Mouse (Mus musculus): ENCODE data around the gene Degs1. TPM values are rescaled to one million over a fixed set of nuclear protein-coding genes. Genes with fewer than 3 reads are reported as not detected.

Gene Degs1
- polyA plus RNA-seq, 1 experiment = 34.6 TPM

DNA sequence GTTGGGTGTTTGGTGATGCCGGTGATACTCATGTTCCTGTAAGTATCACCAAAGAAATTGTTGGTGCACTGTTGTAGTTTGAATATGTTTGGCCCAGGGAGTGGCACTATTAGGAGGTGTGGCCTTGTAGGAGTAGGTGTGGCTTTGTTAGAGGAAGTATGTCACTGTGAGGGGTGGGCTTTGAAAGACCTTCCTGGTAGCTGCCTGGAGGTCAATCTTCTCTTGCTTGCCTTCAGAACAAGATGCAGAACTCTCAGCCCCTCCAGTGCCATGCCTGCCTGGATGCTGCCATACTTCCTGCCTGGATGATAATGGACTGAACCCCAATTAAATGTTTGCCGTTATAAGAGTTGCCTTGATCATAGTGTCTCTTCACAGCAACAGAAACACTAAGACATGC, 2.2 kb upstream of the Degs1 start:
- no peak overlapping the region for H3K4me3 ChIP-seq (ENCODE audit: extremely low read depth, insufficient read depth, insufficient read length)
- no peak overlapping the region for H3K27ac ChIP-seq (ENCODE audit: insufficient read depth, low read length)
- DNase-seq (ENCODE audit: low read depth in 1 of 2, low spot score in 2 of 2) = no peak
- no peak for TF ChIP-seq POLR2A (IDR thresholded peaks at IDR 0.05; ENCODE audit: low read depth, low read length)
- TF ChIP-seq CTCF (IDR thresholded peaks at IDR 0.05; ENCODE audit: extremely low read depth, insufficient read depth, insufficient read length, insufficient replicate concordance) = no peak
- no peaks in the 10 kb centered on the region for H3K27me3 ChIP-seq (ENCODE audit: control insufficient read depth, insufficient read depth, low read length)
- WGBS = 95% methylated on average over 2 of the region's 2 CpGs
- peaks cover 10% of the 10 kb centered on the region; the same call in 1 of the 2 replicates for H3K4me1 ChIP-seq (ENCODE audit: control insufficient read depth, insufficient read depth, insufficient read length)
- no peaks in the 10 kb centered on the region for H3K36me3 ChIP-seq (ENCODE audit: control insufficient read depth, insufficient read depth, low read length)

DNA sequence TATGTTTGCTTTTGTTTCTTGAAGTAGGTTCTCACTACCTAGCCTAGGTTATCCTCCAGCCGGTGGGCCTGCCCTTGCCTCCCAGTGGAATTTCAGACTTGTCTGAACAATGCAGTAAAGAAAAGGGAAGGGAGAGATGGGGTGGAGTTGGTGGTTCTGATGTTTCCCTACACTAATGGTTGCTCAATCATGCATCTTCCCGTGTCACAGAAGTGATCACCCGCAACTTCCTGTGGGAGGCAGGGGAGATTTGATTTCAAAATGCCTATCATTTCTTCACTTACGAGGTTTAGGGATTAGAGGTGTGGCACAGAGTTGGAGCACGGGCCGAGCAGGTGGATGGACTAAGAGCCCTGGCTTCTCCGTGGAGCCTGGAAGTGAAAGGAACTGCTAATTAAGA, 627 bp upstream of the Degs1 start:
- H3K27me3 ChIP-seq (ENCODE audit: control insufficient read depth, insufficient read depth, low read length) = no peaks in the 10 kb centered on the region
- H3K36me3 ChIP-seq (ENCODE audit: control insufficient read depth, insufficient read depth, low read length) = peaks cover 9% of the 10 kb centered on the region
- TF ChIP-seq POLR2A (IDR thresholded peaks at IDR 0.05; ENCODE audit: low read depth, low read length) (no peak), CTCF (IDR thresholded peaks at IDR 0.05; ENCODE audit: extremely low read depth, insufficient read depth, insufficient read length, insufficient replicate concordance) (no peak)
- H3K4me1 ChIP-seq (ENCODE audit: control insufficient read depth, insufficient read depth, insufficient read length) = peaks cover 10% of the 10 kb centered on the region; the same call in 1 of the 2 replicates
- no peak for DNase-seq (ENCODE audit: low read depth in 1 of 2, low spot score in 2 of 2)
- no peak overlapping the region for H3K27ac ChIP-seq (ENCODE audit: insufficient read depth, low read length)
- WGBS = 31% methylated on average over 7 of the region's 7 CpGs
- peak overlapping the region; percentile 23; the same call in 1 of the 2 replicates for H3K4me3 ChIP-seq (ENCODE audit: extremely low read depth, insufficient read depth, insufficient read length)

DNA sequence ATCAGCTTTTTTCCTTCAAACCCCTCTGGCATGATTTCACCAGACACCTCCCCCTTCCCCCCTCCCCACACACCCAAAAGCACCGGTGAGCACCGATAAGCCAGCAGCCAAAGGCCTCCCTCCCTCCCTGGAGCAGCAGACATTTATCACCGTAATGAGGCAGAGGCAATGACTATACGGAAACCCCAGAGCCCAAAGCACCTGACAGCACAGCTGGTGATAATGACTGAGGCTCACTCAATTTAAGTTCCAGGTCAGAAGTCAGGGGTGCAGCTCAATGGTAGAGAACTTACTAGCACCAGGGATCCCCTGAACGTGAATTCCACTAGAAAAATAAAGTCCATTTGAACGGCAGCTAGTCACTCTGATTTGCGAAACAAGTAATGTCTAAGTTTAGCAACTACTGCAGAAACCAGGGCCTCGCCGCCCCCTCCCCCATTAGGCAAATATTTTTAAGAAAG, 1.3 kb downstream of the Degs1 start:
- TF ChIP-seq CTCF (IDR thresholded peaks at IDR 0.05; ENCODE audit: extremely low read depth, insufficient read depth, insufficient read length, insufficient replicate concordance) (no peak), POLR2A (IDR thresholded peaks at IDR 0.05; ENCODE audit: low read depth, low read length) (no peak)
- peaks cover 10% of the 10 kb centered on the region; the same call in 1 of the 2 replicates for H3K4me1 ChIP-seq (ENCODE audit: control insufficient read depth, insufficient read depth, insufficient read length)
- 22% methylated on average over 9 of the region's 9 CpGs for WGBS
- peaks cover 23% of the 10 kb centered on the region for H3K36me3 ChIP-seq (ENCODE audit: control insufficient read depth, insufficient read depth, low read length)
- no peaks in the 10 kb centered on the region for H3K27me3 ChIP-seq (ENCODE audit: control insufficient read depth, insufficient read depth, low read length)
- H3K4me3 ChIP-seq (ENCODE audit: extremely low read depth, insufficient read depth, insufficient read length) = peak overlapping the region; percentile 19
- H3K27ac ChIP-seq (ENCODE audit: insufficient read depth, low read length) = no peak overlapping the region
- no peak for DNase-seq (ENCODE audit: low read depth in 1 of 2, low spot score in 2 of 2)

DNA sequence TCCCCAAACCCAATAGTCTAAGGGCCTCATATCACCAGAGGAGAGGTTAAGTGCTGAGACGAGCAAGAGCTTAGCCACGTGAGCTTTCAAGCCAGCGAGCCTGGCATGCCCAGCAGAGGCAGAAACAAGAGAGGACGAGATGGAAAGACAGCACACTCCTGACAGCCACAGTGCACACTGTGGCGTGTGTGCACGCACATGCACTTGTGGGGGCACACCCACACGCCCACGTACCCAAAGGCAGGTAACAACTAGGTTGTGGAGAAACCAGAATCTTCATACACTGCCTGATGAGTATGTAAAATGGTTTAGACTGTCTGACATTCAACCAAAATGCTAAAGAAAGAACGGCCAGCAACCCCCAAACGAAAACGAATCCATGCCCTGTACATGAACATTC, 2.0 kb downstream of the Degs1 start:
- H3K36me3 ChIP-seq (ENCODE audit: control insufficient read depth, insufficient read depth, low read length) = peaks cover 28% of the 10 kb centered on the region
- H3K27ac ChIP-seq (ENCODE audit: insufficient read depth, low read length) = no peak overlapping the region
- H3K4me1 ChIP-seq (ENCODE audit: control insufficient read depth, insufficient read depth, insufficient read length) = peaks cover 10% of the 10 kb centered on the region; the same call in 1 of the 2 replicates
- DNase-seq (ENCODE audit: low read depth in 1 of 2, low spot score in 2 of 2) = no peak
- no peak overlapping the region for H3K4me3 ChIP-seq (ENCODE audit: extremely low read depth, insufficient read depth, insufficient read length)
- TF ChIP-seq CTCF (IDR thresholded peaks at IDR 0.05; ENCODE audit: extremely low read depth, insufficient read depth, insufficient read length, insufficient replicate concordance) = no peak
- no peak for TF ChIP-seq POLR2A (IDR thresholded peaks at IDR 0.05; ENCODE audit: low read depth, low read length)
- H3K27me3 ChIP-seq (ENCODE audit: control insufficient read depth, insufficient read depth, low read length) = no peaks in the 10 kb centered on the region
- WGBS = 75% methylated on average over 11 of the region's 11 CpGs

DNA sequence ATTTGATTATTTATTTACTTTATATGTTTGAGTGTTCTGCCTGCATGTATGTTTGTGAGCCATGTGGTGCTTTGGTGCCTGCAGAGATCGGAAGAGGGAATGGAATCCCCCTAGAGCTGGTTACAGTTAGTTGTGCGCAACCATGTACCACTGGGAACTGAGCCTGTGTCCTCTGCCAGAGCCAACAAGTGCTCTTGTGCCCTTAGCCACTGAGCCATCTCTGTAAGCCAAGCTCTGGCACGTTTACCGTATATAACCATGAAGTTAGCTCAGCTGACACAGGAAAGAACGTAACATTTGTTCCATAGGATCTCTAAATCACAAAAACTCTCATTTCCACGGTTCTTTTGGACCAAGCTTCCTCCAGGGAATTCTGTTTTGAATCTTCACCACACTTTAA, 2.6 kb downstream of the Degs1 start:
- H3K27me3 ChIP-seq (ENCODE audit: control insufficient read depth, insufficient read depth, low read length) = no peaks in the 10 kb centered on the region
- DNase-seq (ENCODE audit: low read depth in 1 of 2, low spot score in 2 of 2) = no peak
- H3K4me1 ChIP-seq (ENCODE audit: control insufficient read depth, insufficient read depth, insufficient read length) = peaks cover 10% of the 10 kb centered on the region; the same call in 1 of the 2 replicates
- no peak overlapping the region for H3K4me3 ChIP-seq (ENCODE audit: extremely low read depth, insufficient read depth, insufficient read length)
- peaks cover 31% of the 10 kb centered on the region for H3K36me3 ChIP-seq (ENCODE audit: control insufficient read depth, insufficient read depth, low read length)
- H3K27ac ChIP-seq (ENCODE audit: insufficient read depth, low read length) = no peak overlapping the region
- TF ChIP-seq CTCF (IDR thresholded peaks at IDR 0.05; ENCODE audit: extremely low read depth, insufficient read depth, insufficient read length, insufficient replicate concordance) = no peak
- TF ChIP-seq POLR2A (IDR thresholded peaks at IDR 0.05; ENCODE audit: low read depth, low read length) = no peak
- 91% methylated on average over 6 of the region's 6 CpGs for WGBS

DNA sequence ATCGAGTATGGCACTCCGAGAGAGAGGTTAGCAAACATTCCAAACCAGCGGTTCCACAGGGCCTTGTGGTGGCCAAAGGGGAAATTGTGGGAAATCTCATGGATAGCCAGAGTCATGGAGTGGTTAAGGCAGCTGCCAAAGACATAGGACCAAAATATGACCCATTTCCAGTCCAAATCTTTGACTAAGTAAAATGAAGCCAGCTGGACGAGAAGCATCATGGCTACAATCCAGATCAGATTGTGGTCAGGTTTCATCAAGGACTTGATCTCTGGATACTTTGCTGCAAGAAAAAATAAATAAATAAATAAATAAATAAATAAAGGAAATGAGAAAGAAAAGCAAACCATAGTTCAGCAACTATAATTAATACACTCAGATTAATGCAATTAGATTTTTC, 3.2 kb downstream of the Degs1 start:
- TF ChIP-seq POLR2A (IDR thresholded peaks at IDR 0.05; ENCODE audit: low read depth, low read length) (no peak), CTCF (IDR thresholded peaks at IDR 0.05; ENCODE audit: extremely low read depth, insufficient read depth, insufficient read length, insufficient replicate concordance) (no peak)
- Histone ChIP-seq H3K4me3 (ENCODE audit: extremely low read depth, insufficient read depth, insufficient read length) (no peak overlapping the region), H3K27me3 (ENCODE audit: control insufficient read depth, insufficient read depth, low read length) (no peaks in the 10 kb centered on the region), H3K36me3 (ENCODE audit: control insufficient read depth, insufficient read depth, low read length) (peaks cover 31% of the 10 kb centered on the region), H3K4me1 (ENCODE audit: control insufficient read depth, insufficient read depth, insufficient read length) (peaks cover 10% of the 10 kb centered on the region; the same call in 1 of the 2 replicates), H3K27ac (ENCODE audit: insufficient read depth, low read length) (no peak overlapping the region)
- DNase-seq (ENCODE audit: low read depth in 1 of 2, low spot score in 2 of 2) = no peak
- 92% methylated on average over 4 of the region's 4 CpGs for WGBS

DNA sequence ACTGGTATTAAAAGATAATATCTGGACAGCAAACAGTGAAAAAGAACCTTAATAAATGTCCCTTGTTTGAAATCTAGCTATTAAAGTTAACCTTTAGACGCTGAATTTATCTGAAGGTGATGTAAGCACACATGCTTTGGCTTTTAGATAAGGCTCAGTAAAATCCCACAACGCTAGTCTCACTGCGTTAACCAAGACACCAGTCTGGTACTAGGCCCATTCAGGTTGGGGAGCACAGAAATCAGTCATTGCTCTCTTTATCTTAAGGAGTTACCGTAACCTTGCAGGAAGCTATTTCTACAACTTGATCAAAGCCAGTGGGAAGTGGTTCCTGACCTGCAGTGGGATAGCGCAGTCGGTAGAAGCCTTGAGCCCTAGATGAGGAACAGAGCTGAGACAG, 7.5 kb downstream of the Degs1 start:
- WGBS = 88% methylated on average over 6 of the region's 6 CpGs
- no peak for DNase-seq (ENCODE audit: low read depth in 1 of 2, low spot score in 2 of 2)
- no peaks in the 10 kb centered on the region for H3K4me1 ChIP-seq (ENCODE audit: control insufficient read depth, insufficient read depth, insufficient read length)
- H3K36me3 ChIP-seq (ENCODE audit: control insufficient read depth, insufficient read depth, low read length) = peaks cover 31% of the 10 kb centered on the region
- H3K27ac ChIP-seq (ENCODE audit: insufficient read depth, low read length) = no peak overlapping the region
- no peak overlapping the region for H3K4me3 ChIP-seq (ENCODE audit: extremely low read depth, insufficient read depth, insufficient read length)
- TF ChIP-seq POLR2A (IDR thresholded peaks at IDR 0.05; ENCODE audit: low read depth, low read length) (no peak), CTCF (IDR thresholded peaks at IDR 0.05; ENCODE audit: extremely low read depth, insufficient read depth, insufficient read length, insufficient replicate concordance) (no peak)
- no peaks in the 10 kb centered on the region for H3K27me3 ChIP-seq (ENCODE audit: control insufficient read depth, insufficient read depth, low read length)

Data from spleen, adult 2 months (tissue).